Mouse (Mus musculus) stomach, embryonic 14.5 days (tissue): ENCODE measurements at regions not wholly inside any gene's neighbourhood (a gene's known extent, or its start where the extent isn't known, plus 50 kb on each side); places are given as distances from the start of the nearest gene placed in this dataset.

Experiments
- ATAC-seq: fragments of 200-750 bp; cut with Nextera tagmentation; 2 replicates; pipeline ENCODE4 v1.8.0; 2017; ENCODE audit warnings: low read depth, moderate TSS enrichment; ENCODE audit not compliant: insufficient number of reproducible peaks, insufficient read depth, low FRiP score
- H3K27ac ChIP-seq: fragments of 300-500 bp; sonication (generic); 2 replicates; pipeline ENCODE4 v1.5.1; 2014; ENCODE audit warnings: mild to moderate bottlenecking, low read length, moderate library complexity, mixed read lengths
- H3K27me3 ChIP-seq: fragments of 300-500 bp; sonication (generic); 2 replicates; pipeline ENCODE4 v1.6.1; 2014; ENCODE audit warnings: low read length, control low read depth, mixed read lengths; ENCODE audit not compliant: control insufficient read depth, insufficient read depth
- H3K36me3 ChIP-seq: fragments of 300-500 bp; sonication (generic); 2 replicates; pipeline ENCODE4 v1.6.1; 2014; ENCODE audit warnings: mild to moderate bottlenecking, control low read depth, low read length, moderate library complexity, mixed read lengths; ENCODE audit not compliant: control insufficient read depth, insufficient read depth
- H3K4me1 ChIP-seq: fragments of 300-500 bp; sonication (generic); 2 replicates; pipeline ENCODE4 v1.6.1; 2014; ENCODE audit warnings: low read length, control low read depth, mixed read lengths; ENCODE audit not compliant: control insufficient read depth, insufficient read depth
- H3K4me2 ChIP-seq: fragments of 300-500 bp; sonication (generic); replicated peaks from 2 replicates; pipeline ENCODE4 v1.6.1; 2014; ENCODE audit warnings: low read depth, low read length, control low read depth
- H3K4me3 ChIP-seq: fragments of 300-500 bp; sonication (generic); 2 replicates; pipeline ENCODE4 v1.5.1; 2014; ENCODE audit warnings: low read depth, low read length, control low read depth
- H3K9ac ChIP-seq: fragments of 300-500 bp; sonication (generic); replicated peaks from 2 replicates; pipeline ENCODE4 v1.6.1; 2014; ENCODE audit warnings: low read depth, mild to moderate bottlenecking, control low read depth, low read length, moderate library complexity, mixed read lengths
- H3K9me3 ChIP-seq: fragments of 300-500 bp; sonication (generic); 2 replicates; pipeline ENCODE4 v1.6.1; 2016; ENCODE audit warnings: low read depth, low read length, control low read depth; ENCODE audit not compliant: control insufficient read depth
- WGBS: fragments of 180-500 bp; shearing (Covaris S2); extraction: QIAGEN DNeasy Blood & Tissue Kit; methylation state at CpG from one replicate; pipeline ENCODE4 v1.1.7; 2014; 5-methylcytosine and 5-hydroxymethylcytosine counted together

DNA sequence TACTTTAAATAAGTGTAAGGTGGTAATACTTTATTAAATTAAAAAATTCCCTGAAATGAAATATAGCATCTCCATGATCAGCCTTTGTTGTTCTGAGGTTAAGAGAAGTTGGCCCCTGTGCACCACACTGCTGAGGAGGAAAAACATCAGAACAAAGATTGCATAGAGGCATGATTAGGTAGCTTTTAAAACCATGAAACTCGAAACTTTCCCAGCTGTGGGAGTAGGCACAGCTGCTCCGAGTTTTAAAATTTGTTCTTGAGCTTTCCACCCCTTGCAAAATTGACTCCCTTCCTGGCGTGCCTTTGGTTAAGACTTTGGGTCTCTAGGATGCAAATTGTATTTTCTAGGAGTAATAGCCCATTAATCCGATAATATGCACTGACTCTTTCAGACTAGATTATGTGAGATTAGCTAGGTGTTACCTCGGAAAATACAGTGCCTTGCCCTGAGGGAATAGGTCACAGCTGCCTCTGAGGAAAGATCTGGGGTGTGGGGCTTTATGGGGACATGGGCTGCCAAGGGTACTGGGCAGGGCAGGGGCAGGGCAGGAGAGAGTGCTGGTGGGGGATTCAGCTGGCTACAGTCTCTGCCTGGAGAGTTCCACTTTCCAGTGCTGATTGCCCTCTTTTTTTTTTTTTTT is 110.1 kb upstream of the Slc30a5 start:
- Histone ChIP-seq H3K27me3 (no peaks in the 10 kb centered on the region), H3K36me3 (no peaks in the 10 kb centered on the region), H3K27ac (no peak overlapping the region), H3K9ac (no peak overlapping the region), H3K9me3 (no peaks in the 10 kb centered on the region), H3K4me1 (no peaks in the 10 kb centered on the region), H3K4me2 (no peak overlapping the region), H3K4me3 (no peak overlapping the region)
- WGBS, result 33% methylated on average over 5 of the region's 5 CpGs
- no peak for ATAC-seq

GRCm38 (mm10) chr13:100940791-100941190 is 107.6 kb upstream of the Slc30a5 start:
- no peak overlapping the region for H3K4me2 ChIP-seq
- no peak overlapping the region for H3K4me3 ChIP-seq
- H3K27me3 ChIP-seq, result no peaks in the 10 kb centered on the region
- no peak overlapping the region for H3K9ac ChIP-seq
- no peak overlapping the region for H3K27ac ChIP-seq
- no peaks in the 10 kb centered on the region for H3K4me1 ChIP-seq
- no peaks in the 10 kb centered on the region for H3K36me3 ChIP-seq
- no peaks in the 10 kb centered on the region for H3K9me3 ChIP-seq
- no peak for ATAC-seq
- 80% methylated on average over 13 of the region's 13 CpGs for WGBS

GRCm38 (mm10) chr13:100939677-100940076 is 106.5 kb upstream of the Slc30a5 start:
- H3K36me3 ChIP-seq, result no peaks in the 10 kb centered on the region
- H3K9ac ChIP-seq, result no peak overlapping the region
- no peaks in the 10 kb centered on the region for H3K9me3 ChIP-seq
- 41% methylated on average over 4 of the region's 4 CpGs for WGBS
- no peak overlapping the region for H3K4me2 ChIP-seq
- no peak for ATAC-seq
- no peak overlapping the region for H3K27ac ChIP-seq
- no peaks in the 10 kb centered on the region for H3K4me1 ChIP-seq
- no peak overlapping the region for H3K4me3 ChIP-seq
- H3K27me3 ChIP-seq, result no peaks in the 10 kb centered on the region

GRCm38 (mm10) chr13:100933265-100933664 is 100.0 kb upstream of the Slc30a5 start:
- Histone ChIP-seq H3K27ac (no peak overlapping the region), H3K4me1 (no peaks in the 10 kb centered on the region), H3K36me3 (no peaks in the 10 kb centered on the region), H3K9ac (no peak overlapping the region), H3K4me3 (no peak overlapping the region), H3K27me3 (no peaks in the 10 kb centered on the region), H3K4me2 (no peak overlapping the region), H3K9me3 (no peaks in the 10 kb centered on the region)
- WGBS, result 70% methylated on average over 8 of the region's 8 CpGs
- no peak for ATAC-seq

GRCm38 (mm10) chr13:100899566-100899965 is 66.3 kb upstream of the Slc30a5 start:
- no peaks in the 10 kb centered on the region for H3K27me3 ChIP-seq
- no peak overlapping the region for H3K9ac ChIP-seq
- no peak overlapping the region for H3K4me3 ChIP-seq
- no peaks in the 10 kb centered on the region for H3K4me1 ChIP-seq
- no peak for ATAC-seq
- H3K4me2 ChIP-seq, result no peak overlapping the region
- H3K36me3 ChIP-seq, result no peaks in the 10 kb centered on the region
- no peaks in the 10 kb centered on the region for H3K9me3 ChIP-seq
- no peak overlapping the region for H3K27ac ChIP-seq
- 84% methylated on average over 2 of the region's 2 CpGs for WGBS

- H3K4me2 ChIP-seq, result no peak overlapping the region
- no peaks in the 10 kb centered on the region for H3K36me3 ChIP-seq
- no peak for ATAC-seq
- H3K27me3 ChIP-seq, result no peaks in the 10 kb centered on the region
- no peaks in the 10 kb centered on the region for H3K4me1 ChIP-seq
- 88% methylated on average over 9 of the region's 9 CpGs for WGBS
- no peak overlapping the region for H3K27ac ChIP-seq
- H3K9ac ChIP-seq, result no peak overlapping the region
- no peaks in the 10 kb centered on the region for H3K9me3 ChIP-seq
- no peak overlapping the region for H3K4me3 ChIP-seq
Measured at GRCm38 (mm10) chr13:100893871-100894270, 60.6 kb upstream of the Slc30a5 start.

GRCm38 (mm10) chr13:100893096-100893495 is 59.9 kb upstream of the Slc30a5 start:
- H3K27me3 ChIP-seq, result no peaks in the 10 kb centered on the region
- 61% methylated on average over 1 of the region's 1 CpGs for WGBS
- ATAC-seq, result no peak
- H3K9me3 ChIP-seq, result no peaks in the 10 kb centered on the region
- H3K36me3 ChIP-seq, result no peaks in the 10 kb centered on the region
- no peak overlapping the region for H3K4me2 ChIP-seq
- no peak overlapping the region for H3K9ac ChIP-seq
- H3K4me3 ChIP-seq, result no peak overlapping the region
- H3K4me1 ChIP-seq, result no peaks in the 10 kb centered on the region
- no peak overlapping the region for H3K27ac ChIP-seq

- no peaks in the 10 kb centered on the region for H3K36me3 ChIP-seq
- no peak overlapping the region; the same call in 1 of the 2 replicates for H3K4me2 ChIP-seq
- H3K27ac ChIP-seq, result no peak overlapping the region
- H3K4me1 ChIP-seq, result no peaks in the 10 kb centered on the region
- no peak overlapping the region for H3K4me3 ChIP-seq
- H3K9me3 ChIP-seq, result no peaks in the 10 kb centered on the region
- WGBS, result 51% methylated on average over 13 of the region's 13 CpGs
- H3K27me3 ChIP-seq, result no peaks in the 10 kb centered on the region
- ATAC-seq, result no peak
- H3K9ac ChIP-seq, result no peak overlapping the region
Measured at GRCm38 (mm10) chr13:100892647-100893071, 59.4 kb upstream of the Slc30a5 start.

DNA sequence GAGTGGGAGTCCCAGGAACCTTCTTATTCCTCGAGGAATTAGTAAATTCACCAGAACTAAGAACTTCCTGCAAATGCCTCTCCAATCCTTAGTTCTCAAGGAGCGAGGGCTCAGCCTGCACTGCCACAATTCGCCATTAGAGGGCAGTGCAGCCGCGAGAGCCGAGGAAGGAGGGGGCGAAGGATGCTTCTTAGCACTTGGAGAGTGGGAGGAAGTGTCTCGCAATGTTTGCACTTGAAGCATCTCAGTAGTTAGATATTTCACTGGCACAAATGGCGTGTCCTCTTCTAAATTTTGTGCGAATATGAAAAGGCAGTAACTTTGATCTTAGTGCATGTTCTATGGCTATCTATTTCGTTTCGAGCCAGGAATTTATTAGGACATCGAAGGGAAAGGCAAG is 59.0 kb upstream of the Slc30a5 start:
- Histone ChIP-seq H3K27me3 (no peaks in the 10 kb centered on the region), H3K4me1 (no peaks in the 10 kb centered on the region), H3K4me3 (no peak overlapping the region), H3K27ac (no peak overlapping the region), H3K36me3 (no peaks in the 10 kb centered on the region), H3K4me2 (no peak overlapping the region), H3K9me3 (no peaks in the 10 kb centered on the region), H3K9ac (no peak overlapping the region)
- no peak; the same call in 1 of the 2 replicates for ATAC-seq
- WGBS, result 19% methylated on average over 13 of the region's 13 CpGs
